Mouse (Mus musculus): ENCODE results near the gene Gm47429.

The Gm47429 gene

DNA sequence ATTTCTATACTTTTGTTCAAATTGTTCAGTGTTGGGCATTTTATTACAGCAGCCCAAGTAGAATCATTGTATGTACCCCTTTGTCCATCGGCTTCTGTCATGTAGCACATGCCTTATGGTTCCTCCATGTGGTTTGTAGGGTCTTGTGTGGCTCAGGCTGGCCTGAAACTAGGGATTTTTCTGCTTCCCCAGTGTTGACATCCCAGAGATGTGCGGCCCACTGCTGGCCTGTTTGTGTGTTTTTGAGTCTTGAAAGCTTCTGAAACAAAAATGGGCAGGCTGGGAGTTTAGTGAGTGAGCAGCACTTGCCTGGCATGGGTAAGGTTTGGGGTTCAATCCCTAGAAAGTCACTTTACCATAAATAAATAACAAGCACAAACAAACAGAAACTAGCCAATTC is 19.2 kb downstream of the Gm47429 start:
- peaks cover 6% of the 10 kb centered on the region for H3K4me1 ChIP-seq (replicated peaks; ENCODE audit: low read depth, low read length)
- no peak for TF ChIP-seq POU5F1 (IDR thresholded peaks at IDR 0.05; ENCODE audit: borderline replicate concordance, low read length)
- TF ChIP-seq NANOG (IDR thresholded peaks at IDR 0.05; ENCODE audit: borderline replicate concordance, low read length): no peak
- no peak for TF ChIP-seq CTCF (conservative IDR thresholded peaks at IDR 0.05; ENCODE audit: low read length)
- no peaks in the 10 kb centered on the region for H3K27me3 ChIP-seq (ENCODE audit: insufficient read depth, low read length)
- H3K9me3 ChIP-seq (ENCODE audit: low read length): no peaks in the 10 kb centered on the region
- H3K4me3 ChIP-seq (replicated peaks; ENCODE audit: low read length): no peak overlapping the region
- H3K36me3 ChIP-seq (ENCODE audit: insufficient read depth, low read length): peaks cover 96% of the 10 kb centered on the region

DNA sequence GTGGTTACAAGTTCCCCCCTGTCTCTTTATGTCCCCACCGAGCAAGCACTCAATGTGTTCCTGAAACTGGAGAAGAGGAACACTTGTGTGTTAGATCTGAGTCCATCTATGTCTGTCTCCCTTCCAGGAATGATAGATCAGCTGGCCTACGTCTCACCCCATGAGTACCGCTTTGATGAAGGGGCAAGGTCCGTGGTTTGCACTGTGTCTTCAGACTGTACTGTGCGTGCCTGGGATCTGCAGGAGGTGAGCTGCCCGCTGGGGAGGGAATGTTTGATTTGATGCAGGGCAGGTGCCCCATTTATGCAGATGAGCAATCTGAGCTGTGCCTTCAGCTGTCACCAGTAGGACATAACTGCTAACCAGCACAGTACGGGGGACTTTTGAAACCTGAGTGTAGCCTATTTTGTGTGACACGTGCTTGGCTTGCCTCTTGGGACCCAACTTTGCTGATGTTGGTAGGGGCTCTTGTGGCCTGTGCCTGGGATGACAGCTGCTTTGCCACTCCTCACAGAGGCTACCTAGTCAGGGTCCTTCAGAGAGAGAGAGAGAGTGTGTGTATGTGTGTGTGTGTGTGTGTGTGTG is 20.0 kb downstream of the Gm47429 start:
- Histone ChIP-seq H3K4me3 (replicated peaks; ENCODE audit: low read length) (no peak overlapping the region), H3K36me3 (ENCODE audit: insufficient read depth, low read length) (peaks cover 89% of the 10 kb centered on the region), H3K27me3 (ENCODE audit: insufficient read depth, low read length) (no peaks in the 10 kb centered on the region), H3K4me1 (replicated peaks; ENCODE audit: low read depth, low read length) (peaks cover 7% of the 10 kb centered on the region), H3K9me3 (ENCODE audit: low read length) (no peaks in the 10 kb centered on the region)
- TF ChIP-seq CTCF (conservative IDR thresholded peaks at IDR 0.05; ENCODE audit: low read length) (no peak), NANOG (IDR thresholded peaks at IDR 0.05; ENCODE audit: borderline replicate concordance, low read length) (no peak), POU5F1 (IDR thresholded peaks at IDR 0.05; ENCODE audit: borderline replicate concordance, low read length) (no peak)

DNA sequence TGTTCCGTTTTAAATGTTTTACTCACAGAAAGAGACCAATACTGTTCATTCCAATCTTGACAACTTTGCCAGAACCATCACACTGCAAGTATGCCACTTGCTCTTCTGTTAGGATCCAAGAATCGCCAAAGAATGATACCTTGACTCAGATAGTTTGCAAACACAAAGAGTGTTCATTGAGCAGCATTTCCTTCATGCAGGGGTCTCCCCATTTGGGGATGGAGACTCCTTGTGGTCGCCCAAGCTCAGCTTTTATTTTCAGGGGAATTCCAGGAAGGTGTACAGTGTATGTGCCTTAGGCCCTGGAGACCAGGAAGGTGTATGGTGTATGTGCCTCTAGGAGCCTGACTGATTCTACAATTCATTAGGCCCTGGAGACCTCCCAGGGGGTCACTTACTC is 25.3 kb downstream of the Gm47429 start:
- TF ChIP-seq CTCF (conservative IDR thresholded peaks at IDR 0.05; ENCODE audit: low read length): no peak
- TF ChIP-seq NANOG (IDR thresholded peaks at IDR 0.05; ENCODE audit: borderline replicate concordance, low read length): no peak
- no peak for TF ChIP-seq POU5F1 (IDR thresholded peaks at IDR 0.05; ENCODE audit: borderline replicate concordance, low read length)
- Histone ChIP-seq H3K36me3 (ENCODE audit: insufficient read depth, low read length) (peaks cover 36% of the 10 kb centered on the region), H3K4me1 (replicated peaks; ENCODE audit: low read depth, low read length) (peaks cover 18% of the 10 kb centered on the region), H3K9me3 (ENCODE audit: low read length) (no peaks in the 10 kb centered on the region), H3K27me3 (ENCODE audit: insufficient read depth, low read length) (no peaks in the 10 kb centered on the region), H3K4me3 (replicated peaks; ENCODE audit: low read length) (peak overlapping the region; percentile 89)

DNA sequence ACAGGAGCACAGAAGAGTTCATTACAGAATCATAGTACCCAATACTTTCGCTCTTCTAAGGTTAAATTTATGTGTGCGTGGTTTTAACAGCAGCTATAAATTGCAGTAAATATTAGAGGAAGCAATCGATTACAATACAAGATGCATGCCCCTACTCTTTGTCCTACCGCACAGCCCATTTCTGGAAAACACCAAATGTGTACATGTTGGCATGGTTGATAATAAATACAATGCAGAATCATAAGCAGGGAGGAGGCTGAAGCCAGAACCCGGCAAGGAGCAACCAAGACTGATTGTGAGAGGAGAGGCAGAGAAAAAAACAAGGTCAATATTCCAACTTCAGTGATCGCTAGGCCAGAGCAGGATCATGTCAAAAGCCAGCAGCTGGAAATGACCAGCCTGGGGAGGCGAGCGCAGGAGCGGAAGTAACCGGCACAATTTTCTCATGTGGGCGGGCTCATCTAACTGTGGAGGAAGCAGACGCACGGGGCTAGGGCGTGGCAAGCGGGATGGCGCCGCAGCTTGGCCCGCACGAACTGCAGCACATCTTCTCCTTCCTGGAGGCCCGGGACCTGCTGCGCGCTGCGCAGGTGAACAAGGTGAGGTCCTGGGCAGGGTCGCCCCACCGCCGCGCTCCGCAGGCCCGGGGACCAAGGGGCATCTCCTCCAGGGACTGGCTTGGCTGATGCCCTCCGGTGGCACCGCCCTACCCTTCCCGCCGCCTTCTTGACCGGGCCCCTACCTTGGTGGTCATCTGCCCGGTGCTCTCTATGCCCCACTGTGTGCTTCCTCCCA is 26.1 kb downstream of the Gm47429 start, which contains the start of gene Fbxw17:
Fbxw17 (plus strand) TSS at position 476 of the 795 bp plus-strand sequence.
- Histone ChIP-seq H3K36me3 (ENCODE audit: insufficient read depth, low read length) (peaks cover 28% of the 10 kb centered on the region), H3K27me3 (ENCODE audit: insufficient read depth, low read length) (no peaks in the 10 kb centered on the region), H3K4me1 (replicated peaks; ENCODE audit: low read depth, low read length) (peaks cover 12% of the 10 kb centered on the region), H3K9me3 (ENCODE audit: low read length) (no peaks in the 10 kb centered on the region), H3K4me3 (replicated peaks; ENCODE audit: low read length) (peak within 1 kb of the TSS; percentile 89)
- no peak for TF ChIP-seq CTCF (conservative IDR thresholded peaks at IDR 0.05; ENCODE audit: low read length)
- no peak for TF ChIP-seq NANOG (IDR thresholded peaks at IDR 0.05; ENCODE audit: borderline replicate concordance, low read length)
- TF ChIP-seq POU5F1 (IDR thresholded peaks at IDR 0.05; ENCODE audit: borderline replicate concordance, low read length): no peak
